Mouse (Mus musculus): ENCODE data around the gene Nup214.

DNA sequence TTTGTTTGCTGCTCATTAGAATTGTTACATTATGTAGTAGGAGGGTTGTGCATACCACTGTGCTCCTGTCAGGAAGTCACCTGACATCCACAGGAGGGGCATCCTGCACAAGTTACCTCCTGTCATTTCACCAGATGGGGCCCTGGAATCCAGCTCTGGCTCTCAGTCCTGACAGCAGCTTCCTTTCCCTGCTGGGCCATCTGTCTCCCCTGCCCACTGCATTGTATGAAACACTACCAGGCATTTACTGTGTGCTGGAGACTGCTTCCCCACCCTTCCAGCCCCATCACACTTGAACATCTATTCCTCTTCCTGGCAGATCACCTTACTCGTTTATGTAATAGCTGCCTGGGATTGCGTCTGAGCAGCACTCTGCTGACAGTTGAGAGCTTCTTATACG, 55.4 kb downstream of the Nup214 start:
- TF ChIP-seq CTCF (IDR thresholded peaks at IDR 0.05; ENCODE audit: low read depth, low read length) (no peak), EP300 (IDR thresholded peaks at IDR 0.05; ENCODE audit: insufficient read depth, low read depth, low read length) (0 out of 2 replicates have a peak, but pooled peaks have one; percentile 26)

Measured in ES-Bruce4 (cell line).